Mouse (Mus musculus) embryonic fibroblast, embryonic 13.5 days (primary cell): ENCODE measurements at regions not wholly inside any gene's neighbourhood (a gene's known extent, or its start where the extent isn't known, plus 50 kb on each side); places are given as distances from the start of the nearest gene placed in this dataset.

Source experiments
- CTCF ChIP-seq: IDR thresholded peaks from 2 replicates; pipeline ENCODE4 v1.5.1; 2011; ENCODE audit warnings: mild to moderate bottlenecking, control low read depth, low read length, moderate library complexity, borderline replicate concordance; ENCODE audit not compliant: insufficient read depth
- POLR2A ChIP-seq: IDR thresholded peaks from 2 replicates; pipeline ENCODE4 v1.6.1; 2011; ENCODE audit warnings: low read depth, mild to moderate bottlenecking, control low read depth, low read length, moderate library complexity

- TF ChIP-seq POLR2A (no peak), CTCF (no peak)
Observed at GRCm38 (mm10) chr14:103977769-103978168, 133.6 kb upstream of the Ednrb start.
